Mouse (Mus musculus) lung, postnatal 0 days (tissue): ENCODE results near the gene Phldb2. TPM values are rescaled to one million over a fixed set of nuclear protein-coding genes. Genes with fewer than 3 reads are reported as not detected.
A peak's percentile ranks its signal among the peaks of the same experiment; 100 is the strongest.

Experiments
- ATAC-seq: fragments of 200-750 bp; cut with Nextera tagmentation; 2 replicates; pipeline ENCODE4 v1.8.0; 2017; ENCODE audit warnings: moderate library complexity
- DNase-seq: peaks from one replicate; pipeline ENCODE4 v3.0.0-alpha.2; 2016; ENCODE audit warnings: low spot score
- H3K27ac ChIP-seq: fragments of 300-500 bp; sonication (generic); 2 replicates; pipeline ENCODE4 v1.5.1; 2014; ENCODE audit warnings: antibody characterized with exemption, mild to moderate bottlenecking, low read length, mixed read lengths
- H3K27me3 ChIP-seq: fragments of 300-500 bp; sonication (generic); replicated peaks from 2 replicates; pipeline ENCODE4 v1.6.1; 2014; ENCODE audit warnings: low read length, mixed read lengths; ENCODE audit not compliant: insufficient read depth
- H3K36me3 ChIP-seq: fragments of 300-500 bp; sonication (generic); 2 replicates; pipeline ENCODE4 v1.6.1; 2014; ENCODE audit warnings: low read length, mixed read lengths; ENCODE audit not compliant: insufficient read depth
- H3K4me1 ChIP-seq: fragments of 300-500 bp; sonication (generic); 2 replicates; pipeline ENCODE4 v1.6.1; 2014; ENCODE audit warnings: antibody characterized with exemption, low read depth, low read length, mixed read lengths; ENCODE audit not compliant: insufficient read depth
- H3K4me2 ChIP-seq: fragments of 300-500 bp; sonication (generic); replicated peaks from 2 replicates; pipeline ENCODE4 v1.6.1; 2014; ENCODE audit warnings: low read depth, mild to moderate bottlenecking, low read length, moderate library complexity, mixed read lengths
- H3K4me3 ChIP-seq: fragments of 300-500 bp; sonication (generic); 2 replicates; pipeline ENCODE4 v1.5.1; 2014; ENCODE audit warnings: low read depth, low read length
- H3K9ac ChIP-seq: fragments of 300-500 bp; sonication (generic); replicated peaks from 2 replicates; pipeline ENCODE4 v1.6.1; 2014; ENCODE audit warnings: low read depth, mild to moderate bottlenecking
- H3K9me3 ChIP-seq: fragments of 300-500 bp; sonication (generic); 2 replicates; pipeline ENCODE4 v1.6.1; 2016; ENCODE audit warnings: low read length, mixed read lengths
- CTCF ChIP-seq: IDR thresholded peaks from 2 replicates; pipeline ENCODE4 v1.5.1; 2016; ENCODE audit warnings: antibody characterized with exemption, mild to moderate bottlenecking
- EP300 ChIP-seq: IDR thresholded peaks from 2 replicates; pipeline ENCODE4 v1.6.1; 2016; ENCODE audit warnings: antibody characterized with exemption, mild to moderate bottlenecking, control low read depth
- WGBS: fragments of 180-500 bp; shearing (Covaris S2); extraction: QIAGEN DNeasy Blood & Tissue Kit; methylation state at CpG from one replicate; pipeline ENCODE4 v1.1.7; 2014; 5-methylcytosine and 5-hydroxymethylcytosine counted together
- polyA plus RNA-seq: library from polyadenylated mRNA; unstranded; fragments of >200 nt; fragmentation: Nextera tagmentation; extraction: Ambion mirVana; gene quantifications from 2 replicates; pipeline ENCODE4 v1.2.1, GENCODE M21; 2015

Gene Phldb2
- polyA plus RNA-seq, 1 experiment from 2014 or later = 54.2 TPM

DNA sequence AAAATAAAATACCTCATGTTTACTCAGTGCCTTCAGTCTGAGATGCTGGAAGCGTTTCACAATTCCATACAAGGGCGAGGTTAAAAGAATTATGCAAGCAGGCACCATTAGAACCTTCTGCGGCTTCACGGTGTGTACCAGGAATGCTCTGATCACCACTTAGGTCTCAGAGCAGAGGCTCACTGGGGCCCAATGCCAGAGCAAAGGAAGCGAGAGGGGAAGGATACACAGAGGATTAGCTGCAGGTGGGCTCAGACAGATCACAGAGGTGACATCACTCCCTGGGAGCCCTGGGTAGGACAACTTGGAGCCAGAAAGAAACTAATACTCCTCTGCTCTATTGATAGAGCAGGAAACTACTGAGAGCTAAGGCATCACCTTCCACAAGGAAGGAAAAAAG lies 162.1 kb downstream of the Phldb2 start:
- no peaks in the 10 kb centered on the region for H3K9me3 ChIP-seq
- TF ChIP-seq CTCF (no peak), EP300 (peak; percentile 40; the same call in 1 of the 2 replicates)
- no peak overlapping the region for H3K9ac ChIP-seq
- H3K36me3 ChIP-seq = peaks cover 4% of the 10 kb centered on the region; the same call in 1 of the 2 replicates
- no peaks in the 10 kb centered on the region for H3K4me1 ChIP-seq
- 43% methylated on average over 5 of the region's 5 CpGs for WGBS
- H3K4me3 ChIP-seq = no peak overlapping the region
- peak; percentile 77 for ATAC-seq
- no peaks in the 10 kb centered on the region for H3K27me3 ChIP-seq
- DNase-seq = peak; percentile 68
- H3K4me2 ChIP-seq = no peak overlapping the region
- peak overlapping the region; percentile 39; the same call in 1 of the 2 replicates for H3K27ac ChIP-seq

DNA sequence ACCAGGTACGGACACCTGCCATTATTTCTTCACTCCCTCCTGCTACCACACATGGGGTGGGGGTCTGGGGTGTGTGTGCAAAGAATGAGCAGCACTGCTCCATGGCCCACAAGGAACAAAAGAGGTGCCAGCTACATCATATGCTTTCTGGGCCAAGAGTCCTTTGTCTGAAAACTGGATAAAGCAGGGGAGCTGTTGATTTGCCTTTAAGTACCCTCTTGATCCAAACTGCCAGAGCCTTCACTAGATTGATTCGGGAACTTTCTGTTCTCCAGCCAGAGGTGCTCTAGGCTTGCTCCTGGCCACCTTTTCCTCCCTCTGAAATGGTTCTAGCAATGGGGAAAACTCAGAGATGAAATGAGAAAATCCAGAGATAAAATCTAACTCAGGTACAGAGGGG lies 164.1 kb downstream of the Phldb2 start:
- no peaks in the 10 kb centered on the region for H3K4me1 ChIP-seq
- ATAC-seq (peak; percentile 68), DNase-seq (peak; percentile 69)
- no peak overlapping the region for H3K4me2 ChIP-seq
- WGBS = 66% methylated on average over 2 of the region's 2 CpGs
- no peak overlapping the region for H3K9ac ChIP-seq
- no peak overlapping the region for H3K4me3 ChIP-seq
- peaks cover 11% of the 10 kb centered on the region; the same call in 1 of the 2 replicates for H3K36me3 ChIP-seq
- no peaks in the 10 kb centered on the region for H3K9me3 ChIP-seq
- TF ChIP-seq EP300 (0 out of 2 replicates have a peak, but pooled peaks have one; percentile 28), CTCF (no peak)
- peak overlapping the region; percentile 48 for H3K27ac ChIP-seq
- H3K27me3 ChIP-seq = no peaks in the 10 kb centered on the region

GRCm38 (mm10) chr16:45787650-45788049 lies 165.7 kb downstream of the Phldb2 start:
- TF ChIP-seq CTCF = no peak
- no peak for TF ChIP-seq EP300

DNA sequence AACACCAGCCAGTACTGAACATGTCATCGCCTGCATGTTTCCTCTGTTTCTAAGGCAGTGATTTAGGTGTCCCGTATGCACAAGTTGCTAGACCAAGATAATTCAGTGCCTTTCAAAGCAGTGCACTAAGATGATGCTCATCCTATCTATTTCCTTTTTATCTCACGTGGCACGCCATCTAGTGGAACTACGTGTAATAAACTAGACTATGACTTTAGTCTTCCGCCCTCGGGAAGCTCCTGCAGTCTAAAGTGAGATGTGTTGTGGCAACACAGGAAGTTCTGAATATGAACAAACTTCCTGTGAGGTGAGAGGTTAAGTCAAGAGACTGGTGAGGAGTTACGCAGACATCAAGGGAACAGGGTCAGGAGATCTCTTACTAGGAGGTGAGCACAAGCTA lies 166.8 kb downstream of the Phldb2 start:
- peak; percentile 62 for TF ChIP-seq CTCF
- TF ChIP-seq EP300 = no peak
- Histone ChIP-seq H3K4me2 (no peak overlapping the region), H3K36me3 (peaks cover 7% of the 10 kb centered on the region; the same call in 1 of the 2 replicates), H3K9ac (no peak overlapping the region), H3K27me3 (no peaks in the 10 kb centered on the region), H3K4me3 (no peak overlapping the region), H3K27ac (no peak overlapping the region), H3K9me3 (no peaks in the 10 kb centered on the region), H3K4me1 (no peaks in the 10 kb centered on the region)
- DNase-seq (peak; percentile 45), ATAC-seq (peak; percentile 25; the same call in 1 of the 2 replicates)
- WGBS = 33% methylated on average over 8 of the region's 8 CpGs

More at GRCm38 (mm10) chr16:45787650-45788049, 165.7 kb downstream of the Phldb2 start:
- Histone ChIP-seq H3K27ac (no peak overlapping the region), H3K9ac (no peak overlapping the region), H3K4me2 (no peak overlapping the region), H3K36me3 (peaks cover 7% of the 10 kb centered on the region; the same call in 1 of the 2 replicates), H3K4me3 (no peak overlapping the region), H3K27me3 (no peaks in the 10 kb centered on the region), H3K9me3 (no peaks in the 10 kb centered on the region), H3K4me1 (no peaks in the 10 kb centered on the region)
- WGBS = 68% methylated on average over 6 of the region's 6 CpGs
- DNase-seq = peak; percentile 43
- ATAC-seq = no peak

DNA sequence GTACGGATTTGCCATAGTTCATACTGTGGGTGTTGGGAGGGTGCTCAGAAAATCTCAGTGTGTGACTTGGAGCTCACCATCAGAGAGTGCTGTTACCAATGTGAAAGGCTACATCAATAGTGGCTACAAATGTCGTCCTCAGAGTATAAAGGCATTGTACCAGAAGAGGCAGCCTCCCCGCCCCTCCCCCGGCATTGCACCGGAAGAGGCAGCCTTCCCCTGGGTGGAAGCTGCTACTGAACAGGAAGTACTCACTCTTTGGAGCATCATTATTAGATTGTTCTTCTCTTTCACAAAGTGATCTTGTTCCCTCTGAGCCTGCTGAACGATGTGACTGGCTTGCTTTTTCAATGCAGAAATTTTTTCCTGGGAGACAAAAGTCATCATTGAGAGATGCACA lies 173.4 kb downstream of the Phldb2 start:
- H3K36me3 ChIP-seq = peaks cover 34% of the 10 kb centered on the region; the same call in 1 of the 2 replicates
- ATAC-seq = no peak

GRCm38 (mm10) chr16:45774813-45775212 lies 178.6 kb downstream of the Phldb2 start:
- 80% methylated on average over 5 of the region's 5 CpGs for WGBS
- H3K9ac ChIP-seq = no peak overlapping the region
- H3K27me3 ChIP-seq = no peaks in the 10 kb centered on the region
- TF ChIP-seq EP300 (no peak), CTCF (no peak)
- no peaks in the 10 kb centered on the region for H3K9me3 ChIP-seq
- H3K4me3 ChIP-seq = no peak overlapping the region
- ATAC-seq (no peak), DNase-seq (no peak)
- H3K36me3 ChIP-seq = peaks cover 56% of the 10 kb centered on the region
- no peak overlapping the region for H3K4me2 ChIP-seq
- H3K4me1 ChIP-seq = no peaks in the 10 kb centered on the region
- no peak overlapping the region for H3K27ac ChIP-seq

More for the DNA sequence above, 173.4 kb downstream of the Phldb2 start:
- 60% methylated on average over 6 of the region's 6 CpGs for WGBS
- Histone ChIP-seq H3K4me1 (no peaks in the 10 kb centered on the region), H3K9ac (no peak overlapping the region), H3K27me3 (no peaks in the 10 kb centered on the region), H3K4me2 (no peak overlapping the region), H3K4me3 (no peak overlapping the region), H3K9me3 (no peaks in the 10 kb centered on the region), H3K27ac (no peak overlapping the region)
- TF ChIP-seq CTCF = no peak
- TF ChIP-seq EP300 = no peak
- DNase-seq = no peak
